Mouse (Mus musculus): ENCODE results near the gene Haus3. TPM values are rescaled to one million over a fixed set of nuclear protein-coding genes. Genes with fewer than 3 reads are reported as not detected.

The Haus3 gene
- polyA plus RNA-seq, 1 experiment from 2014 or later, result 13.5 TPM

DNA sequence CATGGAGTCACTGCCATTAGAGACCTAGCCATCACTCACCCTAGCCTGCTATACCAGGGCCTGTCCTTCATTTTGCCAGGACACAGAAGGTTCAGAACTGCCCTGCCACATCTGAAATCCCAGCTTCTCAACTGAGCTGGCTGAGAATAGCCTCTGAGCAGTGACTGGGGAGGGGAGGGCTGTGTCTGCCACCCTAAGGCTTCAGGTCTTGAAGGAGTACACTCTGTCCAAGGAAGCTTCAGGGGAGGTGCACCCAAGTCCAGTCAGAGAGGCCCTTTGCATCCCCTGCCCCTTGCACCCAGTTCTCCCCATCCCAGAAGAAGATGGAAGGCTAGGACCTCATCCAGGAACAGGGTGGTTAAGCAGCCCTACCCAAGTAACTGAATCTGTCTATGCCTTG is 16.5 kb upstream of the Haus3 start:
- H3K9ac ChIP-seq, result peak overlapping the region; percentile 73; the same call in 1 of the 2 replicates
- peaks cover 54% of the 10 kb centered on the region for H3K4me1 ChIP-seq (replicated peaks)
- H3K4me2 ChIP-seq, result peak overlapping the region; percentile 92
- no peak overlapping the region for H3K27ac ChIP-seq (replicated peaks)
- no peaks in the 10 kb centered on the region for H3K27me3 ChIP-seq
- ATAC-seq (ENCODE audit: low FRiP score, low read depth), result no peak
- peaks cover 6% of the 10 kb centered on the region; the same call in 1 of the 2 replicates for H3K36me3 ChIP-seq
- peak overlapping the region; percentile 88 for H3K4me3 ChIP-seq
- H3K9me3 ChIP-seq, result no peaks in the 10 kb centered on the region

DNA sequence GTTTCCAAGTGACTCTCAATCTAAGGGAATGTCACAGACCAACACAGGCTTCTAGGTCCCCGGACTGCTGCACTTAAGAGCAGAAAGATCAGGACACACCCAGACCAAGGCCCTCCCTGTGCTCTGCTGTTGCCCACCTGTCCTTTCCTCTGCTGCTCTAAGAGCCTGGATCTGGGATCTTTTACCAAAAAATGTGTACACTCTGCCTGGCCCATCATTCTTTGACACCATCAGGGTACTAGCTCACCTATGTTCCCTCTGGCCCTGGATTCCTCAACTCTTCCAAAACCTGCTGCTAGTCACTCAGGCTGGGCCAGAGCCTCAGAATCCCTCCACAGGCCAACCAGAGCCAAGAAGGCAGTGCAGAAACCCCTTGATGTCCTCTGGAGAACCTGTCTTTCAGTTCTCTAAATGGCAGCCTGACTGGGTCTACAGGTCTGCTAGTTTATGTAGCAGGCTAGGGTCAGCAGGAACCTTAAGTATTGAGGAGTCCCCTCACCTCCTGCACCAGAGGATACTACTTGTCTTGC is 15.8 kb upstream of the Haus3 start:
- ATAC-seq (ENCODE audit: low FRiP score, low read depth), result no peak
- peaks cover 54% of the 10 kb centered on the region for H3K4me1 ChIP-seq (replicated peaks)
- H3K9ac ChIP-seq, result peak overlapping the region; percentile 73; the same call in 1 of the 2 replicates
- no peak overlapping the region for H3K27ac ChIP-seq (replicated peaks)
- no peaks in the 10 kb centered on the region for H3K9me3 ChIP-seq
- H3K4me2 ChIP-seq, result peak overlapping the region; percentile 92
- whole genome bisulfite sequencing, result 94% methylated on average over 1 of the region's 1 CpGs
- H3K4me3 ChIP-seq, result 0 out of 2 replicates have a peak overlapping the region, but pooled peaks have one; percentile 4
- no peaks in the 10 kb centered on the region for H3K27me3 ChIP-seq
- peaks cover 6% of the 10 kb centered on the region; the same call in 1 of the 2 replicates for H3K36me3 ChIP-seq

DNA sequence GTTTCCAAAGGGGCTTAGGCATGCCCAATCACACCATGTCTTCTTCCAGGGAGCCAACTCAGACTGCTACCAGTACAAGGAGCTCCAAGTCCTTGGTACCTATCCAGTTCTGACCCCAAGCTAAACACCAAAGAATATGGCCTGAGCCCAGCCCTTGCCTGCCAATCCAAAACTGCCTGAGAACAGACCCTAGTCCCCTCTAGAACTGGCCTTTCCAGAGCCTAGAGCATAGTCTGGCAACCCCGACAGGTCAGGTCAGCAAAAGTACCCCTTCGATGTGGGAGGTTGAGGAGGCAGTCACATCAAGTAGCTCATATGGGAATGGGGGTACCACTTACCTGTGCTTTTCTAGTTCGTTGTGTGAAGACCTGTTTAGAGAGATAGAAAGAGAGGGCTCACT is 14.6 kb upstream of the Haus3 start:
- ATAC-seq (ENCODE audit: low FRiP score, low read depth), result no peak

DNA sequence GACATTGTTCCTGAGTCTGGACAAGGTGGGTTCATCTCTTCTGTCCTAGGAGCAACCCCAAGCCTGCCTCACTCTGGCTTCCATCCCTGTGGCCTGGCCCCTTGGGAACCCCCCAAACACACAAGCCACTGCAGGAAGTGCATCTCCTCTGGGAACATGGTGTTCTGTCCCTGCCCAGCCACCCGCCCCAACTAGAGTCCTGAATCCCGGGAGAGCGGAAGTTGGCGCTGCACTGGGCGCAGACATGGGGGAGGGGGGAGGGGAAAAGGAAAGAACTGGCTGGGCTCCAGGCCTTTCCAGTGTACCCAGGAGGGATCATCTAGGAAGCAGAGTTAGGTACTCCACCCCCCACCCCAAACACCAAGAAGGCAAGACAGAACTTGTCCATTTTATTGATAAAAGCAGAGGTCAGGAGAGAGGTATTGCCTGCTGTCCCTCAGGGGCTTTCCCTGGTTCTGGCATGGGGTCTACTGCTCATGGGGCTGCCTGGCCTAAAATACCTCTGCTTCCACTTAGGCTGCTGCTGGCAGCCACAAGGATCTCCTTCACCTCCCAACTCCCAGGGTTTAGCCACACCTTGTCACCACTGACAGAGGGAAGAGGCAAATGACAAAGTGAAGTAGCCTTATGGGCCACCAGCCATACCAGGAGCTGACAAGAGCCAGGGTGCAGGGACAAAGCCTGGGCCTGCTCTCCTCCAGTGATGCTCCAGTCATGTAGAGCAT is 14.0 kb upstream of the Haus3 start:
- Histone ChIP-seq H3K36me3 (peaks cover 9% of the 10 kb centered on the region; the same call in 1 of the 2 replicates), H3K4me3 (no peak overlapping the region), H3K4me1 (replicated peaks) (peaks cover 45% of the 10 kb centered on the region), H3K27me3 (no peaks in the 10 kb centered on the region), H3K9ac (no peak overlapping the region), H3K4me2 (no peak overlapping the region), H3K9me3 (no peaks in the 10 kb centered on the region), H3K27ac (replicated peaks) (no peak overlapping the region)
- WGBS, result 55% methylated on average over 5 of the region's 5 CpGs
- no peak for ATAC-seq (ENCODE audit: low FRiP score, low read depth)

More for the DNA sequence above, 14.6 kb upstream of the Haus3 start:
- no peak overlapping the region for H3K27ac ChIP-seq (replicated peaks)
- H3K4me3 ChIP-seq, result no peak overlapping the region
- peaks cover 6% of the 10 kb centered on the region; the same call in 1 of the 2 replicates for H3K36me3 ChIP-seq
- H3K27me3 ChIP-seq, result no peaks in the 10 kb centered on the region
- H3K4me1 ChIP-seq (replicated peaks), result peaks cover 52% of the 10 kb centered on the region
- no peak overlapping the region for H3K9ac ChIP-seq
- 91% methylated on average over 3 of the region's 3 CpGs for WGBS
- no peaks in the 10 kb centered on the region for H3K9me3 ChIP-seq
- H3K4me2 ChIP-seq, result no peak overlapping the region

DNA sequence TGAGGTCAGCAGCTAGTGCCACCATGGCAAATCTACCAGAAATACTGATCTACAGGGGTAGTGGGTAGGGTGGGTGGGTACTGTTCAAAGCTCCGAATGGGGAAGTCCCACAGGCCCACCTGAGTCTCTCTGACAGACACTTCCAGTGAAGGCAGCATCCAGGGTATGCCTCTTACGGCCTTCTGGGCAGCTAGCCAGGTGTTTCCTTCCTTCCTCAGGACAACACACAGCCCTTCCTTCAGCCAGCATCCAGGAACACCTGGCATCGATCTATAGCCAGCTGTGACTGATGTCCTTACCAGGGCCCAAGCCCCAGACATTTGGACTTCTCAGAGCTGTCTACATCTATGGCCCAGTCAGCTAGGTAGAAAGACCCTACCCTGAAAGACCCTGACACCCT is 13.2 kb upstream of the Haus3 start:
- no peak overlapping the region for H3K4me2 ChIP-seq
- no peak for ATAC-seq (ENCODE audit: low FRiP score, low read depth)
- peaks cover 15% of the 10 kb centered on the region; the same call in 1 of the 2 replicates for H3K36me3 ChIP-seq
- no peak overlapping the region for H3K9ac ChIP-seq
- 74% methylated on average over 3 of the region's 3 CpGs for WGBS
- peaks cover 43% of the 10 kb centered on the region for H3K4me1 ChIP-seq (replicated peaks)
- no peak overlapping the region for H3K27ac ChIP-seq (replicated peaks)
- no peaks in the 10 kb centered on the region for H3K27me3 ChIP-seq
- H3K4me3 ChIP-seq, result no peak overlapping the region
- no peaks in the 10 kb centered on the region for H3K9me3 ChIP-seq

DNA sequence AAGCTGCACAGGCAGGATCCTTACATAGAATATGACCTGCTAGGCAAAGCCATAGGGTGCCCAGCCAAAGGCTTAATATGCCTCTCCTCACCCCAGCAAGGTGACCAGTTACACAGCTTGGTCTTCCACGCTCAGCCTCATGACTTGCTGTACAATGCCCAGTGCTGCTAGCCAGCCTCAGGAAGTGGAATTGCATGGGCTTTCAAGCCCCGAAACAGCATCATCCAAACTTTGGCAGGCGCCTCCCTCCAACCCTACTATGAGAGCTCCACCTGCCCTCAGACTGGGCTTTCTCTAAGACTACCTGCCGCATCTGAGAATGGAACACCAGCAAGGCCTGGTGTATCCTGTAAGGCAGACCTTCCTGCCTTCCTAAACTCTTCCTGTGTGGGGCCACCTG is 8.5 kb upstream of the Haus3 start:
- Histone ChIP-seq H3K4me3 (no peak overlapping the region), H3K4me1 (replicated peaks) (peaks cover 3% of the 10 kb centered on the region), H3K4me2 (no peak overlapping the region), H3K9ac (no peak overlapping the region), H3K36me3 (peaks cover 54% of the 10 kb centered on the region), H3K27me3 (no peaks in the 10 kb centered on the region), H3K9me3 (no peaks in the 10 kb centered on the region), H3K27ac (replicated peaks) (no peak overlapping the region)
- no peak for ATAC-seq (ENCODE audit: low FRiP score, low read depth)
- WGBS, result 97% methylated on average over 4 of the region's 4 CpGs

DNA sequence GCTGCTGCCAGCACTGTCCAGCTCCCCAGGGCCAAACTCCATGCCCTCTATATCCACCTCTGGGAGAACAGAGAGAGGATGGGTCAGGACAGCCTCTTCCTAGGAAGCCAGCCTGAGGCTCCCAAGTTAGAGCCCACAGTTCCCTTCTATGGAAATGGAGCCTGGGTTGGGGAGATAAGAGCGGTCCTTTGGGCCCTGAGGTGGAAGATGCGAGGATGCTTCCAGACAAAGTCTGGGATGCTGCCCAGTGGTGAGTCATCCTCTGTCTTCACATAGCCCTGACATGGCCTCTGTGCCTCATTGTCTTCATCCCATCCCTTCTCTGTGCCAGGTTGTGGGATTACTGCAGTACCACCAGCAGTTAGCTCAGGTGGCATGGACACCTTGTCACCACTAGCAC is 7.8 kb upstream of the Haus3 start:
- Histone ChIP-seq H3K27ac (replicated peaks) (no peak overlapping the region), H3K4me2 (no peak overlapping the region), H3K9ac (no peak overlapping the region), H3K9me3 (no peaks in the 10 kb centered on the region), H3K4me3 (no peak overlapping the region), H3K27me3 (no peaks in the 10 kb centered on the region), H3K4me1 (replicated peaks) (no peaks in the 10 kb centered on the region), H3K36me3 (peaks cover 54% of the 10 kb centered on the region)
- ATAC-seq (ENCODE audit: low FRiP score, low read depth), result no peak
- WGBS, result 93% methylated on average over 2 of the region's 2 CpGs

DNA sequence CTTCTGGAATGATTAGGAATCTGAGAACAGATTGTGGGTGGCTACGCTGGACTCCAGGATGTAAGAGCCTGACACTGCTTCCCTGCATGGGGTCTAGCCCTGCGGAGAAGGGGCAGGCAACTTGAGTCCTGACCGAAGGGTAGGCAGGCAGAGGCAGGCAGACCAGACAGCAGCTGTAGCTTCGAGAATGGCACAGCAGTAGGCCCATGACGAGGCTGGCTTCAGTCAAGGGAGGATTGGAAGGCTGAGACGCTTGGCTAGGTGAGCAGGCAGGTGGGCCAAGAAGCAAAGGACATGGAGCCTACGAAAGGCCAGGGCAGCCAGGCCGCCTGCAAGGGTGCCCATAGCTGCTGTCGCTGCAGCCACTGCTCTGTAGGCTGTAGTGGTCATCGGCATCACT is 7.4 kb upstream of the Haus3 start:
- ATAC-seq (ENCODE audit: low FRiP score, low read depth), result no peak
- H3K4me2 ChIP-seq, result no peak overlapping the region
- no peak overlapping the region for H3K9ac ChIP-seq
- H3K36me3 ChIP-seq, result peaks cover 54% of the 10 kb centered on the region
- H3K27me3 ChIP-seq, result no peaks in the 10 kb centered on the region
- no peak overlapping the region for H3K4me3 ChIP-seq
- no peak overlapping the region for H3K27ac ChIP-seq (replicated peaks)
- no peaks in the 10 kb centered on the region for H3K9me3 ChIP-seq
- H3K4me1 ChIP-seq (replicated peaks), result no peaks in the 10 kb centered on the region
- WGBS, result 61% methylated on average over 10 of the region's 10 CpGs

DNA sequence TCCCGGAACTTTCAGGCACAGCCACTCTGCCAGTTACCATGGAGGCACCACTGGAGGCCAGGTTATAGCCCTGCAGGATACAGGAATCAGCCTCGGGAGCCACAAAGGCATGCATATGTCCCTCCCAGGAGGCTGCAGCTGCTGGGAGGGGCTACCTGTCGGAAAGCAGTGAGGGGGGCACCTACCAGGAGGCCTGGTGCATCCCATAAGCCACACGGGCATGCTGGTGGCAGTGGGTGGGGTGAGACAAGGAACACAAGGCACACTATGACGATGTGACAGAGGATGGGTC is 6.0 kb upstream of the Haus3 start:
- Histone ChIP-seq H3K27me3 (no peaks in the 10 kb centered on the region), H3K4me2 (no peak overlapping the region), H3K9me3 (no peaks in the 10 kb centered on the region), H3K36me3 (peaks cover 48% of the 10 kb centered on the region), H3K27ac (replicated peaks) (no peak overlapping the region), H3K9ac (no peak overlapping the region), H3K4me3 (no peak overlapping the region), H3K4me1 (replicated peaks) (peaks cover 1% of the 10 kb centered on the region; the same call in 1 of the 2 replicates)
- WGBS, result 19% methylated on average over 5 of the region's 5 CpGs
- no peak for ATAC-seq (ENCODE audit: low FRiP score, low read depth)

DNA sequence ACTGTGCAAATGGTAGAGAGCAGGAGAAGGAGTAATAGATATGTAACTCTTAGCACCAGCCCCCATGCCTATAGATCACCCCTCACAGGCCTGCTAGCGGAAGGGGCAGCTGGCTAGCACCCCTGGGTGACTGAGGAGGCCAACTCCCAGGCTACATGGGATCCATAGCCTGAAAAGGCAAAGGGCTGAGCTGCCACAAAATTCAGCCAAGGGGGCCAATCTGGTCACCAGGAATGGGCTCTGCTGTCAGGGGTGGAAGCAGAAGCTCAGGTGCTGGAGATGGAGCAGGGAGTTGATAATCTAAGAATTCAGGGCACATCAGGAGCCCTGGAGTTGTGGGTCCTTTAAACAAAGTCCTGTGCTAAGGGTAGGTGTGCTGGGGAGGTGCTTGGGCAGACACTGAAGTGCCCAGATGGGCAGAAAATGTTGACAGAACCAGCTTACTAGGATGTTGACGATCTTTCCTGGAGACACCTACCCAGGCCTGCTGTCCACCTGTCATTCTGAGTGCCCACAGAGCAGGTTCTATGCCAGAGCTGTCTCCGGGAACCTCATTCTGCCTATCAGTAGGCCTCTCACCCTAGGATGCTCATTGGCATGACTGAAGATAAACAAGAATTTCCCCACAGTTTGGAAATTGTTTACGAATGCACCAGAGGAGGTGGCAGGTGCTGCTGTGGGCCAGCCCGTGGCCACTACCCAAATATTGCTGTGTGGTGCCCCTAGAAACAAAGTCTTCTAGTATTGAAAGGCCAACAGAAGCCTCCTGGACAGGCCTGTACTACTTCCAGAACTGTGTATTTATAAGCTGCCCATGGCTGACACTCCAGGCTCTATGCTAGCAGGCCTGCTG is 5.4 kb upstream of the Haus3 start:
- Histone ChIP-seq H3K9me3 (no peaks in the 10 kb centered on the region), H3K27ac (replicated peaks) (no peak overlapping the region), H3K4me3 (no peak overlapping the region), H3K9ac (no peak overlapping the region), H3K4me2 (no peak overlapping the region), H3K27me3 (no peaks in the 10 kb centered on the region), H3K36me3 (peaks cover 48% of the 10 kb centered on the region), H3K4me1 (replicated peaks) (peaks cover 6% of the 10 kb centered on the region; the same call in 1 of the 2 replicates)
- WGBS, result 67% methylated on average over 5 of the region's 5 CpGs
- no peak for ATAC-seq (ENCODE audit: low FRiP score, low read depth)

DNA sequence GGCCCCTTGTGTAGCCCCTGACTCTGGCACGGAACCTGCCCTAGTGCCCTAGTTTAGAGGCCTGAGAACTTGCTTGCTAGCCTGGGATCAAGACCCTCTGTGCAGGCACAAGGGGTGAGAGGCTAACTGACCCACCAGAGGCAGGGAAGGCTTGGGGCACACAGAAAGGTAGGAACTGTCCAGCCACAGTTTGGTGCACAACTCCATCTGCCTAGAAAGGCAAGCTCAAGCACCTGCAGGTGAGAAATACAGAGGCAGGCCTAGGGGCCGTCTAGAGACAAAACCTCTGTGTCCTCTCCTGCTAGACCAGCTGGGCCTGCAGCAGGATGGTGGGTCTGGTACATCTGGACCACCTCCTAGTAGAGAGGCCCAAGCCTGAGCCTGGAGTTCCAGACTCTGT is 4.7 kb upstream of the Haus3 start:
- no peak overlapping the region for H3K9ac ChIP-seq
- no peaks in the 10 kb centered on the region for H3K9me3 ChIP-seq
- peaks cover 48% of the 10 kb centered on the region for H3K36me3 ChIP-seq
- no peak overlapping the region for H3K4me2 ChIP-seq
- H3K27me3 ChIP-seq, result no peaks in the 10 kb centered on the region
- ATAC-seq (ENCODE audit: low FRiP score, low read depth), result no peak
- no peak overlapping the region for H3K4me3 ChIP-seq
- WGBS, result 91% methylated on average over 2 of the region's 2 CpGs
- no peak overlapping the region for H3K27ac ChIP-seq (replicated peaks)
- H3K4me1 ChIP-seq (replicated peaks), result peaks cover 6% of the 10 kb centered on the region; the same call in 1 of the 2 replicates

DNA sequence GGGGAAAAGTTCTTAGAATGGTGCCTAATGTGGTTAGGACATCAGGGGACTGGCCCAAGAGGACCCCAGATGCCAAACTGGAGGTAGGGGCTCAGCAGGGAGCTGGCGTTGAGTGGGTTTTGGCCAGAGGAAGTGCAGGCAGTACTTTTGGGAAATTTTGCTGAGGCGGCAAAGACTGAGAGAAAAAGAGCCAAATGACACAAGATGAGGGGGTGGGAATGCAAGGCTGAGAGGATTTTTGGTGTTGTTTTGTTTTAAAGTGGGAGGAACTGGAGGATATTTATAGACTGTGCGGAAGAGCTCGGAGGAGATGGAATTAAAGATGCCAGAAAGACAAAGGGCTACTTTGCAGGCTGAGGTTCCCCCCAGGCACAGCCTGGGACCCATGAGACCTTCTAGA is 1.4 kb upstream of the Haus3 start:
- ATAC-seq (ENCODE audit: low FRiP score, low read depth), result no peak
- peaks cover 24% of the 10 kb centered on the region for H3K36me3 ChIP-seq
- H3K4me3 ChIP-seq, result no peak overlapping the region
- peaks cover 19% of the 10 kb centered on the region for H3K4me1 ChIP-seq (replicated peaks)
- H3K27me3 ChIP-seq, result no peaks in the 10 kb centered on the region
- no peak overlapping the region for H3K9ac ChIP-seq
- H3K27ac ChIP-seq (replicated peaks), result peak overlapping the region; percentile 65
- H3K9me3 ChIP-seq, result no peaks in the 10 kb centered on the region
- WGBS, result 74% methylated on average over 4 of the region's 4 CpGs
- H3K4me2 ChIP-seq, result no peak overlapping the region
